Mouse (Mus musculus): ENCODE measurements around the gene Raet1e. TPM values are rescaled to one million over a fixed set of nuclear protein-coding genes. Genes with fewer than 3 reads are reported as not detected.
"Not testable (repeated sequence)": the region's sequence is repeated elsewhere in the genome, so short reads cannot be mapped to it uniquely, and the experiment has no call there.

The Raet1e gene
- polyA plus RNA-seq, 1 experiment from 2014 or later, result 5.3 TPM

- no CpG with 5 or more reads among the region's 2 CpGs for WGBS
- not testable (repeated sequence) for H3K27me3 ChIP-seq (ENCODE audit: control insufficient read depth, insufficient read depth, low read length); H3K4me2 ChIP-seq (replicated peaks; ENCODE audit: low read depth); H3K9ac ChIP-seq (ENCODE audit: low read length); H3K27ac ChIP-seq (replicated peaks); H3K4me3 ChIP-seq (ENCODE audit: low read depth, low read length); ATAC-seq (ENCODE audit: low FRiP score, low TSS enrichment); DNase-seq (ENCODE audit: low spot score); H3K9me3 ChIP-seq (ENCODE audit: control insufficient read depth, low read length); H3K4me1 ChIP-seq (replicated peaks; ENCODE audit: control insufficient read depth, insufficient read depth); H3K36me3 ChIP-seq (ENCODE audit: control insufficient read depth, insufficient read depth, low read length)
Measured at GRCm38 (mm10) chr10:22393028-22393824, 234.9 kb downstream of the Raet1e start.

- not testable (repeated sequence) for H3K4me3 ChIP-seq (ENCODE audit: low read depth, low read length); H3K9me3 ChIP-seq (ENCODE audit: control insufficient read depth, low read length); H3K27me3 ChIP-seq (ENCODE audit: control insufficient read depth, insufficient read depth, low read length); DNase-seq (ENCODE audit: low spot score); H3K27ac ChIP-seq (replicated peaks); H3K4me2 ChIP-seq (replicated peaks; ENCODE audit: low read depth); H3K4me1 ChIP-seq (replicated peaks; ENCODE audit: control insufficient read depth, insufficient read depth); H3K36me3 ChIP-seq (ENCODE audit: control insufficient read depth, insufficient read depth, low read length); H3K9ac ChIP-seq (ENCODE audit: low read length); ATAC-seq (ENCODE audit: low FRiP score, low TSS enrichment)
- WGBS, result 8% methylated on average over 1 of the region's 1 CpGs
Measured at GRCm38 (mm10) chr10:22396680-22397079, 238.3 kb downstream of the Raet1e start.

DNA sequence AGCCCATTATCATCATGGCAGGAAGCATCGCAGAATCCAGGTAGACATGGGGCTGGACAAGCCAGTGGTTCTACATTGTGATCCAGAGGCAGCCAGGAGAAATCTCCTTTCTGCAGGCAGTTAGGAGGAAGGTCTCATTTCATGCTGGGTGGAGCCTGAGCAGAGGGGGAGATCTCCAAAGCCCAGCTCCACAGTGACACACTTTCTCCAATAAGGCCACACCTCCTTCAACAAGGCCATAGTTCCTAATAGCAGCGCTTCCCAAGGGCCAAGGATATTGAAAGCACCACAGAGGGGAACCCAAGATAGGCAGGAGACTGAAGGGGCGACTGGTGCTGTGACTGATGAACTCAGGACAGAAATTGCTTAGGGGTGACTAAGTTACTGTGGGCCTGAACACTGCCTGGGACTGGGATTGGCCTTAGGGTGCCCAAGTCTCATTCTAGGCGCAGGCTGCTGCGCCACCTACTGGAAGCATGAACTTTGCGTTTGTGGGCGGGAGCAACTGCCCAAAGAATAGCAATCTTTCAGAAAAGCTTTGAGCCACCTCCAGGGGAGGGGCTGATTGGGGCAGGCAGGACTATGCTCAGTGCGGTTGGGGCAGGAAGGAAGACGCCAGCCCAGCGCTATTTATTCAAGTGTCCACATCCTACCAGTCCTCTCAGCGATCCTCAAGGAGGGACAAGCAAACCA is 244.0 kb downstream of the Raet1e start:
- DNase-seq (ENCODE audit: low spot score), result peak; percentile 69
- H3K4me2 ChIP-seq (replicated peaks; ENCODE audit: low read depth); H3K27ac ChIP-seq (replicated peaks); H3K4me1 ChIP-seq (replicated peaks; ENCODE audit: control insufficient read depth, insufficient read depth); H3K27me3 ChIP-seq (ENCODE audit: control insufficient read depth, insufficient read depth, low read length); H3K9me3 ChIP-seq (ENCODE audit: control insufficient read depth, low read length); H3K4me3 ChIP-seq (ENCODE audit: low read depth, low read length); H3K36me3 ChIP-seq (ENCODE audit: control insufficient read depth, insufficient read depth, low read length); H3K9ac ChIP-seq (ENCODE audit: low read length): not testable (repeated sequence)
- 4% methylated on average over 9 of the region's 11 CpGs for WGBS
- peak; percentile 76 for TF ChIP-seq CTCF (IDR thresholded peaks at IDR 0.05; ENCODE audit: low read depth)
- ATAC-seq (ENCODE audit: low FRiP score, low TSS enrichment), result peak; percentile 85

GRCm38 (mm10) chr10:22413702-22414494 is 255.5 kb downstream of the Raet1e start:
- H3K36me3 ChIP-seq (ENCODE audit: control insufficient read depth, insufficient read depth, low read length); H3K4me1 ChIP-seq (replicated peaks; ENCODE audit: control insufficient read depth, insufficient read depth); DNase-seq (ENCODE audit: low spot score); H3K9ac ChIP-seq (ENCODE audit: low read length); H3K4me3 ChIP-seq (ENCODE audit: low read depth, low read length); H3K9me3 ChIP-seq (ENCODE audit: control insufficient read depth, low read length); H3K4me2 ChIP-seq (replicated peaks; ENCODE audit: low read depth); H3K27me3 ChIP-seq (ENCODE audit: control insufficient read depth, insufficient read depth, low read length); ATAC-seq (ENCODE audit: low FRiP score, low TSS enrichment); H3K27ac ChIP-seq (replicated peaks): not testable (repeated sequence)
- 20% methylated on average over 1 of the region's 8 CpGs for WGBS

Other genes starting within 250 kb of the Raet1e start
- not detected in 2 replicates for gene 4930444G20Rik, start 90.5 kb upstream of the Raet1e start, polyA plus RNA-seq (2015; fragmentation: Nextera tagmentation; extraction: Ambion mirVana)
- gene E030030I06Rik, start 9.3 kb upstream of the Raet1e start, polyA plus RNA-seq (2015; fragmentation: Nextera tagmentation; extraction: Ambion mirVana), result 12.9 and 16.2 TPM in 2 replicates
- gene H60b, start within 50 bp of the Raet1e start, polyA plus RNA-seq (2015; fragmentation: Nextera tagmentation; extraction: Ambion mirVana), result 0.36 and 0.51 TPM in 2 replicates
- 0.97 and 1.5 TPM in 2 replicates for gene Raet1d, start 202.0 kb downstream of the Raet1e start, polyA plus RNA-seq (2015; fragmentation: Nextera tagmentation; extraction: Ambion mirVana)

All from stomach, postnatal 0 days (tissue).